Mouse (Mus musculus) midbrain, embryonic 16.5 days (tissue): ENCODE measurements at regions not wholly inside any gene's neighbourhood (a gene's known extent, or its start where the extent isn't known, plus 50 kb on each side); places are given as distances from the start of the nearest gene placed in this dataset.

Experiments used
- ATAC-seq: fragments of 200-750 bp; cut with Nextera tagmentation; 2 replicates; pipeline ENCODE4 v1.8.0; 2017; ENCODE audit warnings: moderate TSS enrichment
- H3K27ac ChIP-seq: fragments of 300-500 bp; sonication (generic); 2 replicates; pipeline ENCODE4 v1.5.1; 2014; ENCODE audit warnings: mild to moderate bottlenecking, low read length, mixed read lengths
- H3K27me3 ChIP-seq: fragments of 300-500 bp; sonication (generic); 2 replicates; pipeline ENCODE4 v1.6.1; 2014; ENCODE audit warnings: low read depth, low read length, mixed read lengths; ENCODE audit not compliant: control insufficient read depth, insufficient read depth
- H3K36me3 ChIP-seq: fragments of 300-500 bp; sonication (generic); 2 replicates; pipeline ENCODE4 v1.6.1; 2014; ENCODE audit warnings: mild to moderate bottlenecking, low read length, moderate library complexity, mixed read lengths; ENCODE audit not compliant: control insufficient read depth, insufficient read depth
- H3K4me1 ChIP-seq: fragments of 300-500 bp; sonication (generic); 2 replicates; pipeline ENCODE4 v1.6.1; 2014; ENCODE audit warnings: mild to moderate bottlenecking, low read length, mixed read lengths; ENCODE audit not compliant: control insufficient read depth, insufficient read depth
- H3K4me2 ChIP-seq: fragments of 300-500 bp; sonication (generic); 2 replicates; pipeline ENCODE4 v1.6.1; 2014; ENCODE audit warnings: mild to moderate bottlenecking, low read length, mixed read lengths
- H3K4me3 ChIP-seq: fragments of 300-500 bp; sonication (generic); 2 replicates; pipeline ENCODE4 v1.5.1; 2014; ENCODE audit warnings: low read depth, mild to moderate bottlenecking, low read length, moderate library complexity, mixed read lengths
- H3K9ac ChIP-seq: fragments of 300-500 bp; sonication (generic); 2 replicates; pipeline ENCODE4 v1.6.1; 2014; ENCODE audit warnings: low read depth, low read length, mixed read lengths
- H3K9me3 ChIP-seq: fragments of 300-500 bp; sonication (generic); replicated peaks from 2 replicates; pipeline ENCODE4 v1.6.1; 2014; ENCODE audit warnings: mild to moderate bottlenecking, low read length, mixed read lengths; ENCODE audit not compliant: control insufficient read depth, poor library complexity, severe bottlenecking
- WGBS: fragments of 180-500 bp; shearing (Covaris S2); extraction: QIAGEN DNeasy Blood & Tissue Kit; methylation state at CpG from one replicate; pipeline ENCODE4 v1.1.7; 2014; 5-methylcytosine and 5-hydroxymethylcytosine counted together

DNA sequence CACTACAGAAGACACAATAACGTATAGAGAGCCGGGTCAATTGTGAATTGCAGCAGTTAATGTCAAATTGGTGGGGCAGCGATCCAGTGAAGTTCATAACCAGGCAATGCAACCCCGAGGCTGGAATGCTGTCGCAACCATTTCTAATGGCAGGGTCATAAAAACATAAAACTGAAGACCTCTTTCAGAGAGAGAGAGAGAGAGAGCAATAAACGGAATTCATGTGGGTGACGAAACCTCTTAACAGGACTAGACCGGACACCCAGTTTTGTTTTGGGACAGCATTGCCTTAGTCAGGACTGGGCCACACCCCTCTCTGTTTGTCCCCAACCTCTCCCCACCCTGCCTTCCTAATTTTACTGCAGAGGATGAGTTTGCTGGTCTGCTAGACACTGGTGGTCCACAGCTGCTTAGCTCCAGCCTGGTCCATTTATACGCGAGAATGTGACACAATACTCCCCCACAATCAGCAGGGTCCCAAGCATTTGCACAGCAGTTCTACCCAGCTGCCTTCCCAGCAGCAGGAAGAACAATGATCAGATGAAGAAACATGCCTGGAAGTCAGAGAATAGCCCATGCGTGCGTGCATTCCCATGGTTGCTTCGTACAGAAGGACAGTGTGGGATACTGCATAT is 115.6 kb upstream of the Prickle1 start:
- no peaks in the 10 kb centered on the region for H3K9me3 ChIP-seq
- H3K4me3 ChIP-seq, result no peak overlapping the region
- ATAC-seq, result no peak
- H3K36me3 ChIP-seq, result no peaks in the 10 kb centered on the region
- H3K27ac ChIP-seq, result no peak overlapping the region
- WGBS, result 85% methylated on average over 13 of the region's 13 CpGs
- H3K4me1 ChIP-seq, result no peaks in the 10 kb centered on the region
- no peak overlapping the region for H3K4me2 ChIP-seq
- H3K27me3 ChIP-seq, result no peaks in the 10 kb centered on the region
- H3K9ac ChIP-seq, result no peak overlapping the region

DNA sequence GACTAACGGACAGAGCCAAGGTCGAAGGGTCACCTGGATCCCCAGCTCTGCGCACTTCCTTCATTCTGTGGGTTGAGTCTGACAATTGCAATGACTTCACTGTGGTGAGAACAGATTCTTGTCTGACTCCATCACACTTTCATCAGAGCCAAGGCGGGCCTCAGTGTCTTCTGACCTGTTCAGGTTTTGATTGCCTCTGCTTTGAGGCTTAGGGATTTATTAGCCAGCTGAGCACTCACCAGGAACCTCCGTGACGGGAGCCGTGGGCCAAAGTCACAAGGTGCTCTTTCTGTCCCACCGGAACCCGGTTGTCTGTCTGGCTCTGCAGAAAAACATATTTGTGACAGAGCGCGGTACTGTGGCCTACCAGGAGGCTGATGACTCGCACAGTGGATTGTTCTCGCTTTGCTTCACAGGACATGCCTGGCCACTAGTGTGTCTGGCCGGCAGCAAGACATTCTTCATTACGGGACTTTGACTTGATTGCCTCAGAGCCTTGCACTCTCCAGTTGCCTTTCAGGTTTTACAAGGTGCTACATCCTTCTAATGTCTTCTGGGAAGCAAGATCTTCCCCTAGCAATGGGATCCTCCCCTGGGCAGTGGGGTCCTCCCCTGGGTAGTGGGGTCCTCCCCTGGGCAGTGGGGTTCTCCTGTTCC is 114.9 kb upstream of the Prickle1 start:
- no peaks in the 10 kb centered on the region for H3K4me1 ChIP-seq
- H3K9me3 ChIP-seq, result no peaks in the 10 kb centered on the region
- no peak overlapping the region for H3K27ac ChIP-seq
- WGBS, result 89% methylated on average over 15 of the region's 15 CpGs
- H3K9ac ChIP-seq, result no peak overlapping the region
- H3K4me2 ChIP-seq, result no peak overlapping the region
- no peaks in the 10 kb centered on the region for H3K27me3 ChIP-seq
- H3K4me3 ChIP-seq, result no peak overlapping the region
- H3K36me3 ChIP-seq, result no peaks in the 10 kb centered on the region
- ATAC-seq, result no peak

GRCm38 (mm10) chr15:93706366-93706930 is 110.8 kb upstream of the Prickle1 start:
- Histone ChIP-seq H3K9me3 (no peaks in the 10 kb centered on the region), H3K36me3 (no peaks in the 10 kb centered on the region), H3K4me3 (no peak overlapping the region), H3K27ac (no peak overlapping the region), H3K4me2 (no peak overlapping the region), H3K4me1 (no peaks in the 10 kb centered on the region), H3K27me3 (no peaks in the 10 kb centered on the region), H3K9ac (no peak overlapping the region)
- no peak for ATAC-seq
- WGBS, result 86% methylated on average over 11 of the region's 11 CpGs

DNA sequence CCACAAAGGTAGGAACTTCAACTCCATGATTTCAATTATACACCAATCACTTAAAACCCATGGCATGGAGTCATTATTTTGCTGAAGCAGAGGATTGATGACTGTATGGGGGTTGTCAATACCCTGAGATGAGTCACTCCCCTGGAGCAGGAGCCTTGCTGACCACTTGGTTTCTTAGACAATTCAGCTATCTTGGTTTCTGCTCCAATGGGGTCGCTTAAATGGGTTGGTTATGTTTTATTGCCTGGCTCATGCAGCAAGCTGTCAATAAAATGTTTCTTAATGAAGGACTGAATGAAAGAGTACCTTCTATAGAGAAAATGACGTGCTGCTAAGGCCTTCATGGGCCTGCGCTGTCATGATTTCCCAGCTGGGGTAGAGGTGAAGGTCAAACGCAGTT is 110.0 kb upstream of the Prickle1 start:
- Histone ChIP-seq H3K4me1 (0 out of 2 replicates have a peak, but pooled peaks cover 4% of the 10 kb centered on the region), H3K9me3 (no peaks in the 10 kb centered on the region), H3K27me3 (no peaks in the 10 kb centered on the region), H3K4me2 (no peak overlapping the region), H3K27ac (no peak overlapping the region), H3K4me3 (no peak overlapping the region), H3K36me3 (no peaks in the 10 kb centered on the region), H3K9ac (no peak overlapping the region)
- WGBS, result 81% methylated on average over 4 of the region's 4 CpGs
- ATAC-seq, result no peak

- no peak overlapping the region for H3K27ac ChIP-seq
- no peak for ATAC-seq
- WGBS, result 87% methylated on average over 1 of the region's 1 CpGs
- H3K9me3 ChIP-seq, result no peaks in the 10 kb centered on the region
- H3K4me2 ChIP-seq, result no peak overlapping the region
- 0 out of 2 replicates have a peak, but pooled peaks cover 4% of the 10 kb centered on the region for H3K4me1 ChIP-seq
- no peaks in the 10 kb centered on the region for H3K27me3 ChIP-seq
- no peak overlapping the region for H3K9ac ChIP-seq
- no peaks in the 10 kb centered on the region for H3K36me3 ChIP-seq
- H3K4me3 ChIP-seq, result no peak overlapping the region
These were observed 109.4 kb upstream of the Prickle1 start for GRCm38 (mm10) chr15:93705109-93705508.

GRCm38 (mm10) chr15:93701017-93701416 is 105.3 kb upstream of the Prickle1 start:
- Histone ChIP-seq H3K4me2 (no peak overlapping the region), H3K27me3 (no peaks in the 10 kb centered on the region), H3K36me3 (no peaks in the 10 kb centered on the region), H3K27ac (no peak overlapping the region), H3K9me3 (no peaks in the 10 kb centered on the region), H3K9ac (no peak overlapping the region), H3K4me1 (0 out of 2 replicates have a peak, but pooled peaks cover 4% of the 10 kb centered on the region), H3K4me3 (no peak overlapping the region)
- ATAC-seq, result no peak
- 34% methylated on average over 10 of the region's 10 CpGs for WGBS

DNA sequence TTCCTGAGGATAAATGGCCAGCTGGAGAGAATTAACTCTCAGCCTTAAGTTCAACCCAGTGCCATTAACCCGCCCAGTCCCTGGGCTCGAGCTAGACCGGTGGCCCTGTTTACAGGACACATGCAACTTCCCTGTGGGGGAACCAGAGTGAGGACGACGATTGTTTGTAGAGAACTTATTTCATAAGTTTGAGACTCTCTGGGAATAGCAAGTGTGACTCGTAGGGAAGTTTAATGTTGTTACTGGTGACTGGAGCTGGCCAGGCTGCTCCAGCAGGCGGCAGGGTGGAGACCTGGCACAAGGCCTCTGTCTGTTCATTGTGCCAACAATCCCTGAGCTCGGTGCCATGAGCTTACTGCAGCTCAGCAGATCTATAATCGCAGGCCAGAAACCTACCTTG is 104.3 kb upstream of the Prickle1 start:
- Histone ChIP-seq H3K9me3 (no peaks in the 10 kb centered on the region), H3K4me1 (0 out of 2 replicates have a peak, but pooled peaks cover 4% of the 10 kb centered on the region), H3K9ac (no peak overlapping the region), H3K27me3 (no peaks in the 10 kb centered on the region), H3K36me3 (no peaks in the 10 kb centered on the region), H3K27ac (no peak overlapping the region), H3K4me3 (no peak overlapping the region), H3K4me2 (no peak overlapping the region)
- no peak for ATAC-seq
- 70% methylated on average over 9 of the region's 9 CpGs for WGBS

DNA sequence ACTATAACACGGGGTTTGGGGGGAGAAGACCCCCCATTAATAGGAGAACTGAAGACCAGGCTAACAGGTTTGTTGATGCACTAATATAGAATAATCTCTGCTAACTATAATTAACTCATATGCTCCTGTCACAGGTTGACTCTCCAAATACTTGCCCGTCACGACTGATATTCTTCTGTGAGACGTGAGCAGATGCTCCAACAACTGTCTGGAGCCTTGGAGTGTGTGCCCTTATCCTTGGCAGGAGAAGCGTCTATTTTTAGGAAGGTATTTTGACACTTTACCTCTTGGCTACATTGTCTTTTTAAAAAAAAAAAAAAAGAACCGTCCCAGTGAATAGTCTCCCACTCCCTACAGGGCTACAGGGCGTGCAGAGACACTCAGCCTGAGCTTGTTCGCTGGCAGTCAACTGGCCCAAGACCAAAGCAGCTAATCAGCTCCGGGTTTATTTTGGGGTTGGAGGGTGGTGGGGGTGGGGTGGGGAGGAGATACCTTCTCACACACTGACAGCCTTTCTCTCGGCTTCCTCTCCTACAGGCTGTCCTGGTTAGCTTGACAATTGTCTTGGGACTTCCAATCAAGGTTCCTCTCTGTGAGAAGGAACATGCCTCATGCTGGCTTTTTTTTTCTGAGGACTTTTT is 102.6 kb upstream of the Prickle1 start:
- ATAC-seq, result no peak

GRCm38 (mm10) chr15:93690717-93691116 is 95.0 kb upstream of the Prickle1 start:
- Histone ChIP-seq H3K27ac (no peak overlapping the region), H3K4me2 (no peak overlapping the region), H3K27me3 (no peaks in the 10 kb centered on the region), H3K36me3 (no peaks in the 10 kb centered on the region), H3K4me1 (no peaks in the 10 kb centered on the region), H3K4me3 (no peak overlapping the region), H3K9me3 (no peaks in the 10 kb centered on the region), H3K9ac (no peak overlapping the region)
- WGBS, result 88% methylated on average over 6 of the region's 6 CpGs
- no peak for ATAC-seq

More for the DNA sequence above, 102.6 kb upstream of the Prickle1 start:
- H3K27me3 ChIP-seq, result no peaks in the 10 kb centered on the region
- no peak overlapping the region for H3K4me3 ChIP-seq
- H3K9ac ChIP-seq, result no peak overlapping the region
- no peaks in the 10 kb centered on the region for H3K36me3 ChIP-seq
- H3K27ac ChIP-seq, result no peak overlapping the region
- no peaks in the 10 kb centered on the region for H3K9me3 ChIP-seq
- H3K4me2 ChIP-seq, result no peak overlapping the region
- H3K4me1 ChIP-seq, result 0 out of 2 replicates have a peak, but pooled peaks cover 4% of the 10 kb centered on the region
- whole genome bisulfite sequencing, result 36% methylated on average over 10 of the region's 10 CpGs
